Mouse (Mus musculus) urinary bladder, adult 18-20 months (tissue): ENCODE measurements at regions not wholly inside any gene's neighbourhood (a gene's known extent, or its start where the extent isn't known, plus 50 kb on each side); places are given as distances from the start of the nearest gene placed in this dataset.
"Not testable (repeated sequence)": the region's sequence is repeated elsewhere in the genome, so short reads cannot be mapped to it uniquely, and the experiment has no call there.

Experiments used
- DNase-seq, 2 experiments: peaks; one replicate each; pipeline ENCODE4 v3.0.0; 2022; ENCODE audit warnings: low spot score in 2 of 2, mixed read lengths in 2 of 2

DNA sequence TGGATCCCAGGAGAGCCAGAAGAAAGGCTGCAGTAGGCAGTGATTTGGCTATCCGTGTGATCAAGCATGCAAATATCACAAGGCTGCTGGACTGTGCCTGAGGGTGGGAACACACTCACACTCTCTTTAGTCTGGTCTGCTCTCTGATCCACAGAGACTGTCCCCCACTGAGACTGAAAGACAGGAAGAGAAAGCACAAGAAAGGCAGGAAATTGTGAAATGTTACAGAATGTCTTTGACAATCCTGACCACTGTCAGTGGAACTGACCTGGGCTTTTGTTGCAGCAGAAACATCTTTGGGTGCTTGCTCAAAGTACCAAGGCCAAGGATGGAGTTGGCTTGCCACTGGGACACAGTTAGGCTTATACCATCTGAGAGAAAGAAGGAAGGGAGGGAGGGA is 52.3 kb upstream of the Gpd2 start:
- no peak for DNase-seq

DNA sequence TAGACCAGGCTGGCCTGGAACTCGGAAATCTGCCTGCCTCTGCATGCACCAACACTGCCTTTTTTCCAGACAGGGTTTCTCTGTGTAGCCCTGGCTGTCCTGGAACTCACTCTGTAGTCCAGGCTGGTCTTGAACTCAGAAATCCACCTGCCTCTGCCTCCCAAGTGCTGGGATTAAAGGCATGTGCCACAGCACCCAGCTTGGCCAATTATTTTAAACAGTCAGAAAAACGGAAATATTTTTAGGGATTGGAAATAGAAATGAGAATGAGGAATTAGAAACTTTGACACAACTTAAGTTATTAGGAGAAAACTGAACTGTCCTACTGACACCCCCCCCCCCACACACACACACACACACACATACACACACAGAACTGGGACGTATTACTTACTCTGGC is 54.3 kb upstream of the Gpd2 start:
- not testable (repeated sequence) for DNase-seq

DNA sequence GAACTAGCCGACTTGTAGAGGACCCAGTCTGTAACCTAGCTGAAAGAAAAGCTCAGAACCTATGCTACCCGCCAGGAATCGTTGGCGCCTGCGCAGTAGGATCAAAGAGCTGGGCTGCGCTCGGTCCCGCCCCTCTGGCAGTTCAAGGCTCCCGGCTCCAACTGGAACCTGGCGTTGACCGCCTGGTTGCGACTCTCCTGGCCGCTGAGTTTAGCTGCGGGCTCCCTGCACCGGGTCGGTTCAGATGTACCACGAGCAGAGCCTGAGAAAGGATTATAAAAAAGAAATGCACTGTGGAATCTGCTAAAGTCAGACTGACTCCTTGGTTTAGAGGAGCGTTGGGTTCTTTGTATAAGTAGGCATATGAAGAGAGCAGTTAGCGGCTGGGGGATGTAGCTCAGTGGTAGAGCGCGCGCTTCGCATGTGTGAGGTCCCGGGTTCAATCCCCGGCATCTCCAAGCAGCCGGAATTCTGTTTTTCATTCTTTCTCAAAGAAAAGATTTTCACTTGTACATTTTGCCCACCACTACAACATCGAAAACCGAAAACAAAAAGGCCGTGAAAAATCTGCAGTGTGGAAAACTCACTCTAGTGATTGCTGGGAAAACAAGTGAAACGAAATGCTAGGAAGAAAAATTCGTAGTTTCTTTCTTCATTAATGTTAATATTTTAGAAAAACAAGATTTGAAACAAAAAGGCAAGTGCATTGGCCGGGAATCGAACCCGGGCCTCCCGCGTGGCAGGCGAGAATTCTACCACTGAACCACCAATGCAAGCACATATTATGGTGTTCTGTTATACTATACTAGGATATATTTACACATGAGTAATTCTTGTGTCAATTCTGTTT is 55.5 kb upstream of the Gpd2 start:
- peak; percentile 92 to 93 for DNase-seq

DNA sequence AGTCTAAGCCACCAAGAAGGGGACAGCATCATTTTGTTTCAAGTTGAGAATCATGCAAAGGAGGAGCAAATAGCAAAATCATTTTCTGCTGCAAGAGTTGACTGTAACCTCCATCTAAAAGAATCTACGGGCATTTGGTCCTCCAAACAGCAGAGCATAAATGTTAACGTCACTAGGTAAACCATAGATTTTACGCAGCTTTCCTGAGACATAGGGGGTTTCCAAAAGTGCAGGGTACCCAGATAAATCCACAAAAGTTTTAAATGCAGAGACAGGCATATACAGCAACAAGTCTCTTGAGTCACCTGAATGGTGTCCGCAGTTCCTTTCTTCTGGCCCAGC is 56.1 kb upstream of the Gpd2 start:
- DNase-seq = no peak

DNA sequence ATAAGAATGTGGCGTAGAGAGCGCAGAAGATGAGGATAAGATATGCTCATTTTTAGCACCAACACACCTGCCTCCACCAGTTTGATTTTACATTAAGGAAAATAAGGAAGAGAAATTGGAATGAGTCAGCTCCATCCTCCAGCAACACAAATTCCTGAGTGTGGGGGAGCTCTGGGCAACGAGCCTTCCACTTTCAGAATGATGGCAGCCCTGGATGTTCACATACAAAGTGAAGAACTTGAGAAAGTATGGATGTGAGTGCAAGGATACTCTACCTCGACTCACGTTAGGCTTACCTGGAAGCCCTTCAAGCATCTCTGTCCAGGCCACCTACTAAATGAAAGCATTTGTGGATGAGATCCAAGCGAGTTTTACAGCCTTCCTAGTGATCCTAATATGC is 54.3 kb upstream of the Nr4a2 start:
- no peak for DNase-seq

DNA sequence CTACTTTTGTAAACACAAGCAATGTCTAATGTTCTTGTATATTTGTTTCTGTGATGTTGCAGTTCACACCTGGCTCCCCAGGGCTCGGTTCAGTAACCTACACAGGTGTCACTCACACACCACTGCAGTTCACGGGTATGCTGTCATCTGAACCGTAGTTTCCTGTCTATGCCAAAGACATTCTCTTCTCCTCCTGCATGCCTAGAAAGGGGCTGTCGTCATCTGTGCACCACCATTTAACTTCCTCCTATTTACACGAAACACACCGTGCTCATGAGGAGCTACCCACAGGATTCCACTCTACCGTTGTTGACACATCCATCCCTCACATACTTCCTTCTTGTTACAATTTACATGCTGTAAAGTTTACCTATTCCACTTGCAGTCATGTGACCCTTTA is 52.7 kb upstream of the Nr4a2 start:
- DNase-seq = no peak

DNA sequence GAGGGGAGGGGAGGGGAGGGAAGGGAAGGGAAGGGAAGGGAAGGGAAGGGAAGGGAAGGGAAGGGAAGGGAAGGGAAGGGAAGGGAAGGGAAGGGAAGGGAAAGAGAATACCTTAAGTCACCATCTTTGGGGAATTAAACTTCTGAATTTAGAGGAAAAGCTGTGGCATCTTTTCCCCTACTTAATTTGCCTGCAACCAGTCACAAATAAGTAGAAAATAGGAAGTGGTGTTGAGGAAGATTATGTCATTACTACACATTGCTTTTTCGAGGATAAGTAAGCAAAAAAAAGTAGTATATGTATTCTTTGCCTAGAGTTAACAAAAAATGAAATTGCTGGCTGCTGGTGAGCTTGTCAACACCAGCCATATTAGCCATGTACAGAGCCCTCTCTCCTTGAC is 51.4 kb upstream of the Nr4a2 start:
- DNase-seq = no peak
